Mouse (Mus musculus) spleen, adult 2 months (tissue): Measurements from ENCODE around the gene Apba1.

Experiments used
- CTCF ChIP-seq: fragments of 200-500 bp; IDR thresholded peaks from 2 replicates; pipeline ENCODE4 v1.5.1; 2011; ENCODE audit warnings: mild to moderate bottlenecking, inconsistent platforms; ENCODE audit not compliant: insufficient read depth, insufficient read length, insufficient replicate concordance; ENCODE audit errors: extremely low read depth
- POLR2A ChIP-seq: fragments of 200-500 bp; IDR thresholded peaks from 2 replicates; pipeline ENCODE4 v1.6.1; 2011; ENCODE audit warnings: low read depth, low read length, inconsistent platforms

DNA sequence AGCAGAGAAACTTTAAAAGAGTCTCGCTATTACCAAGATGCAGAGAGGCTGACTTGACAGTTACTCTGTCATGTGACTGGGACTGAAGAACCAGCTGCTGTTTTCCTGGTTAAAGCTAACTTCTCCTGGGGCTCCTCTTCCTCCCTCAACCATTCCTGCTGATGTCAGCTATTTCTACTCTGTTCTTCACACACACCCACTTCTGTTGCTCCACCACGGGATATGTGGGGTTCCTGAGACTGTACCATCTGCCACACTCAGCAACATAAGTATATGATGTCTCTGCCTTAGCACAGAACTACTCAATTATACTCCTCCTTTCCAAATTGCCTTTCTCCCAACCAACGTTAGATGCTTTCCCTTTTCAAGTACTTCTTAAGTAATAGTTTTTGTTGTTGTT, 221.9 kb downstream of the Apba1 start:
- TF ChIP-seq POLR2A (no peak), CTCF (no peak)
